Mouse (Mus musculus) embryonic fibroblast, embryonic 13.5 days (primary cell): Measurements from ENCODE around the gene Wbp2nl. TPM values are rescaled to one million over a fixed set of nuclear protein-coding genes. Genes with fewer than 3 reads are reported as not detected.

Source experiments
- H3K27ac ChIP-seq: 2 replicates; pipeline ENCODE4 v1.5.1; 2012; ENCODE audit warnings: low read length, control low read depth, inconsistent platforms; ENCODE audit not compliant: insufficient read depth
- H3K4me1 ChIP-seq: 2 replicates; pipeline ENCODE4 v1.6.1; 2011; ENCODE audit warnings: low read length; ENCODE audit not compliant: control insufficient read depth, insufficient read depth
- H3K4me3 ChIP-seq: 2 replicates; pipeline ENCODE4 v1.5.1; 2011; ENCODE audit warnings: mild to moderate bottlenecking, control low read depth, low read length; ENCODE audit not compliant: insufficient read depth
- CTCF ChIP-seq: IDR thresholded peaks from 2 replicates; pipeline ENCODE4 v1.5.1; 2011; ENCODE audit warnings: mild to moderate bottlenecking, control low read depth, low read length, moderate library complexity, borderline replicate concordance; ENCODE audit not compliant: insufficient read depth
- POLR2A ChIP-seq: IDR thresholded peaks from 2 replicates; pipeline ENCODE4 v1.6.1; 2011; ENCODE audit warnings: low read depth, mild to moderate bottlenecking, control low read depth, low read length, moderate library complexity
- polyA plus RNA-seq: library from polyadenylated mRNA; stranded (reverse); fragments of >200 nt; gene quantifications from 2 replicates; pipeline ENCODE4 v1.2.4, GENCODE M21; 2011; ENCODE audit warnings: low read depth; ENCODE audit not compliant: missing spikeins, insufficient read length

Gene Wbp2nl
- polyA plus RNA-seq, 1 experiment = not detected

DNA sequence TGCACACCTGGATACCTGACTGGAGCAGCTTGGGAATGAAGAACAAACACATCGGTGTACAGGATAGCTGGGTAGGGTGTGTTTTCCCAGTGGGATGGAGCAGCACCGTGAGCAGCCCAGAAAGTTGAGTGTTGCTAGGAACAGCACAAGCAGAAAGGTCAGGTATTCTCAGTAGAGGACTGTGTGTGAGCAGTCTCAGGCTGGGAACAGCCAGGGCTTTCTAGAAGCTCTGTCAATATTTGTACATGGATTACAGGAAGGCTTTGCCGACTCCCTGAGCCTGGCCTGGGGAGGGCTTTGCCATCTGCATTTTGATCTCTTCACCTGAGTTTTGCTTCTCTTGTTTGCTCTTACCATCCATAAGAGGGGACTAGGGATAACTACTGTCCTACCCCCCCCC, 8.4 kb downstream of the Wbp2nl start:
- Histone ChIP-seq H3K4me3 (no peak overlapping the region), H3K4me1 (no peaks in the 10 kb centered on the region), H3K27ac (no peak overlapping the region)
- TF ChIP-seq CTCF (no peak), POLR2A (no peak)

DNA sequence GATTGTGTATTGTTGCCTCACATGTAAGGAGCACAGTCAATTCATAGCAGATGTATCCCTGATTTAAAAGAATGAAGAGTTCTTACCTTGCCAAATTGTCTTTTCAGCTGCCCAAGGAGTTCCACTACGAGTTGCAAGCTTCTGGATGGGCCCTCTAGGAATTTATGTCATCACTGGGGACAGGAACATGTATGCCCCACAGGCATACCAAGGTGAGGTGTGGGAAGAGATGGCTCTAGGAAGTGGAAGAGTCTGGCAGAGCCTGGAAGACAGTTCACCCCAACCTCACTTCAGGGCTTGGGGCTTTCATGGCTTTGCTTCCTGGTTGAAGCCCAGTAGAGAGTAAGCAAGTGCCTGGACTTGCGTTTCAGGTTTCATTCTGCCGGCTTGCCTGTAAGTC, 9.7 kb downstream of the Wbp2nl start:
- Histone ChIP-seq H3K4me3 (no peak overlapping the region), H3K4me1 (no peaks in the 10 kb centered on the region), H3K27ac (no peak overlapping the region)
- TF ChIP-seq POLR2A = no peak
- no peak for TF ChIP-seq CTCF

DNA sequence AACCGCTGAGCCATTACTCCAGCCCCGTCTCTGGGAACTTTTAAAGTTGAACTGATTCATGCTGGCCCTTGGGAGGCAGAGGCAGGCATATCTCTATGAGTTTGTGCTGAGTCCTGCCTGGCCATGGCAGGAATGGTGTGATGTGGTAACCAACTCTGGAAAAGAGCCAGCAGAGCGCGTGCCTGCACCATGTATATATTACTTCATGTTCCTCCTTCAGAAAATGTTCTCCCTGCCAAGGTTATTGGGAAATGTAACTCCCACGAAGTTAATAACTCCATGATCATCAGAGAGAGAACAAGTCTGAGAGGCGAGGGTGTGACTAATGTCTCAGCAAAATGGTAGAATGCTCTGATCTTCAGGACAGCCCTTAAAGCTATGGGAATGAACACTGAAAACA, 19.1 kb downstream of the Wbp2nl start:
- Histone ChIP-seq H3K4me1 (no peaks in the 10 kb centered on the region), H3K27ac (no peak overlapping the region), H3K4me3 (no peak overlapping the region)
- TF ChIP-seq POLR2A = no peak
- no peak for TF ChIP-seq CTCF

DNA sequence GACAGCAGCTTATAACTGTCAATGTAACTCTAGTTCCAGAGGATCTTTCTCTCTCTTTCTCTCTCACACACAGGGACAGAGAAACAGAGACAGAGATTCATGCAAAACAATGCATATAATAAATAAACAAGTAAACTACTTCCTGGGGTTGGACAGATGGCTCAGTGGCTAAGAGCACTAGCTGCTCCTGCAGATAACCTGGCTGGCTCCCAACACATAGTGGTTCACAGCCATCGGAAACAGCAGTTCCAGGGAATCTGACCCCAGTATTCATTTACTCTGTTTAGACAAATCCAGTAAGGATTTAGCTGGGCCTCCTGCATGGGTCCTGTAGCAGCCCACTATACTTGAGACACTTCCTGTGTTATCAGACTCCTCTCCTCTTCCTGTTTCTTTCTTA, 20.9 kb downstream of the Wbp2nl start:
- Histone ChIP-seq H3K4me1 (no peaks in the 10 kb centered on the region), H3K27ac (no peak overlapping the region), H3K4me3 (no peak overlapping the region)
- TF ChIP-seq CTCF (no peak), POLR2A (no peak)

DNA sequence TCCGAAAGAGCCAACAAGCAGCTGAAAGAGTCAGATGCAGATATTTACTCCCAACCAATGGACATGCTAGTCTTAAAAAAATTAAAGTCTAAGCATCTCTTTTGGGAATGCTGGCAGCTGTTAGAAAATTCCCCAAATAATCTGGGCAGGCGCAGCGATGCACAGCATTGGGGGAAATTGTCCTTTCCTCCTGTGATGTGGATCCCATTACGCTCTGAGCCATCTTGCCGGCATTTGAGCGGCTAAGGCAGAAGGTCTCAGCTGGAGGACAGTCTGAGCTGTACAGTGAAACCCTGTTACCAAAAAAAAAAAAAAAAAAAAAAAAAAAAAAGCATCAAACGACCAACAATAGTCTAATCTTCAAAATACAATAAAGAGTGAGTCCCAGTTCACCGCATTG, 23.4 kb downstream of the Wbp2nl start:
- no peak for TF ChIP-seq POLR2A
- TF ChIP-seq CTCF = no peak
- Histone ChIP-seq H3K4me1 (no peaks in the 10 kb centered on the region), H3K27ac (no peak overlapping the region), H3K4me3 (no peak overlapping the region)

DNA sequence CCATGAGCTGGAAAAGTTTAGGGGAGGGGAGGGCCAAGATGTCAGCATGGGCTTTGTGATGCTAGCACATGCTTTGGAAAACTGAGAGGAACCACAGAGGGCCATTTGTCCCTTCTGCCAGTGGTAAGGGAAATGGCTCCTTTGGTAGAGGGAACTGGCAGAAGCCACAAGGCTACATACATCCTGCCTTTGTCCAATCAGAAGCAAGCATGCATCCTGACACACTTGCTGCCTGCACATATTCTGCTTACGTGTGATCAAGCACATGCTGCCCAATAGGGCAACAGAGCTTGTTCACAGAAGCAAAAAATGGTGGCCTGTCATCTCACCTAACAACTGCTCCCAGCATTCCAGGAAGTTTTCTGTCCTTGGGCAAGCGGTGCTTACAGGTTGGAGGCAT, 26.6 kb downstream of the Wbp2nl start:
- H3K4me3 ChIP-seq = no peak overlapping the region
- H3K27ac ChIP-seq = no peak overlapping the region
- TF ChIP-seq POLR2A = no peak
- no peaks in the 10 kb centered on the region for H3K4me1 ChIP-seq

DNA sequence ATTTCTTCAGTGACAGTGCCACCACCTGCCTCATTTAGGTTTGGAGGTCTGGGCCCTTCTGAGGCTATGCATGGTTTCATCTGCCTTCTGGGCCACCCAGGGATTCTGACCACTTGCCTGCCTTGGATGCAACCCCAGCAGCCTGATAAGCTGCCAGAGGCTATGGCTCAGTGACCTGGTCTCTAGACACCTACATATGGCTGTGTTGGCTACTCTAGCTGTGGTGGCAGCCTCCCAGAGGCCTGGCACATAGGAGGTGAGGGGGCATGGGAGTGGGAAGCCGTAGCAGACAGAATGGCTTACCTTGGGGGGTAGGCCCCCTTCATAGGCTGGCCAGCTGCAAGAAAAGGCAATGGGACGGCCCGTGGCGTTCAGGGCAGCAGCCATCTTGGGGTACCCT, 36.4 kb downstream of the Wbp2nl start:
- Histone ChIP-seq H3K4me3 (no peak overlapping the region), H3K27ac (no peak overlapping the region), H3K4me1 (peaks cover 5% of the 10 kb centered on the region; the same call in 1 of the 2 replicates)
- no peak for TF ChIP-seq POLR2A
- no peak for TF ChIP-seq CTCF

DNA sequence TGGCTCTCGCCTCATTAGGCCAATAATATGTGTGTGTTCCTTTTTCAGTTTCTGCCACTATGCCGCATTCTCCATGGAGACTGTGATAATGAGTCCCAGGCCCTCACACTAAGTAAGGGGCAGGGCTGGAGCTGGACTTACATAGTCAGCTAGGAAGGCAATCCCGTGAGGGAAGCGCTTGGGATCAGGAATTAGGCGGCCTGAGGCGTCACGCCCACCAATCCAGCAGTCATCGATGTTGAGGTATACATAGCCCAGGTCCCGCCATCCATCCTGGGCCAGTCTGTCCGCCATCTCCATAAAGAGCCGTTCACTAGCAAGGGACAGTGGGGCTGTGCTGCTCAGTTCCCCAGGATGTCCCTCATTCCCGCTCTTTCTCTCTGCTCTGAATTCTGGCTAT, 37.9 kb downstream of the Wbp2nl start:
- no peak overlapping the region for H3K27ac ChIP-seq
- TF ChIP-seq POLR2A (no peak), CTCF (no peak)
- H3K4me3 ChIP-seq = no peak overlapping the region
- H3K4me1 ChIP-seq = peaks cover 5% of the 10 kb centered on the region; the same call in 1 of the 2 replicates

DNA sequence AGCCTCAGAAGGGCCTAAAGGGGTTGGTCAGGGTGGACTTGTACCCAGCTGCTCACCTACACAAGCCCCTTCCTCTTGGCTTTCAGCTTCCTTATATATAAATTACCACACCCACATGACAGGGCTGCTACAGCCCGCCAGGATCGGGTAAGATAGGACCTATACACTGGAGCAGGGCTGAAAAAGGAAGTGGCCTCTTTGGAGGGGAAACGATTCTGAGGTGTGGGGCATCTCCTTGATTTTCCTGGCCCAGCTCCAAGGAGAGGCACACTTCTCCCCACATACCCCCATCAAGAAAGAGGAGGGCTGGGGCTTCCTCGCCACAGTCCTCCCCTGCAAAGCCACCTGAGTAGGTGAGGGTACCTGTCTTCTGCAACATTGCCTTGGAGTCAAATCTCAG, 39.1 kb downstream of the Wbp2nl start:
- Histone ChIP-seq H3K27ac (no peak overlapping the region), H3K4me3 (peak overlapping the region; percentile 61), H3K4me1 (peaks cover 5% of the 10 kb centered on the region; the same call in 1 of the 2 replicates)
- TF ChIP-seq CTCF = no peak
- no peak for TF ChIP-seq POLR2A

DNA sequence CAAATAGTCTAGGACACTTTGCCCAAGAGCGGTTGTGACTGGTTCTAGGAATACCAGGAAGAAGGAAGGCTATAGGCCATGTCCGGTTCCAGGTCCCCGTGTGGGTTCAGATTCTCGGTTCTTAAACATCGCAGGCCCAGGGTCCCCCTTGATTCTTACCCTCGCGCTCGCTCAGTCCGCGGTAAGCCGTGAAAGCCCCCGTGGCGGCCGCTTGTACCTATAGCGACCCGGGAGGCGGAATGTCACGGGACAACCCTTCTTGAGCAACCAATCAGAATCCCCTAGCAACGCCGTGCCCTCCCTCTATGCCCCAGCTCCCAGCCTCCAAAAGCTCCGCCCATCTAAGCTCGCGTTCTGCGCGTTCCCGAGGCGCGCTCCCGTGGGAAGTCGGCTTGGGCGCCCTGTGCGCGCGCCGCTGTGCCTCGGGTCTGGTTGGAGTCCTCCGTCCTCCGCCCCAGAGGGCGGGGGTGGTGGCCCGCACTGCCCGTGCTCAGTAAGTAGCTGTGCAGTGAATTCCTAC, 39.9 kb downstream of the Wbp2nl start, which contains the start of the genes Naga, Pheta2 and Smdt1:
Gene Naga (minus strand): TSS at position 333 of the 520 bp plus-strand sequence.
Gene Pheta2 (plus strand): TSS at position 350 of the 520 bp plus-strand sequence.
Gene Smdt1 (plus strand): TSS at position 367 of the 520 bp plus-strand sequence.
- Histone ChIP-seq H3K4me3 (peak within 1 kb of the TSS; percentile 61), H3K4me1 (peaks cover 5% of the 10 kb centered on the region; the same call in 1 of the 2 replicates), H3K27ac (no peak within 1 kb of the TSS)
- TF ChIP-seq POLR2A (peak; percentile 57; the same call in 1 of the 2 replicates), CTCF (no peak)
